Mouse (Mus musculus) left cerebral cortex, postnatal 25 days (tissue): ENCODE measurements around the gene Platr25. TPM values are rescaled to one million over a fixed set of nuclear protein-coding genes. Genes with fewer than 3 reads are reported as not detected.

Experiments
- microRNA-seq, 2 experiments: library from miRNA; unstranded; fragments of <30 nt; microRNA quantifications; one replicate each; pipeline ENCODE4 v1.2.0; 2022
- total RNA-seq, 2 experiments: library from RNA; stranded (reverse); gene quantifications; 2 replicates each; pipeline ENCODE4 v1.2.3; 2021

Gene Platr25
- total RNA-seq, 2 experiments from 2014 or later: 11.5 to 13.9 TPM

Small RNA genes within 50 kb of the gene (microRNA-seq; reads per million reads assigned to microRNA genes)
- gene Gm24020: 0 reads per million in 2 experiments
- gene Gm24588: 0 reads per million in 2 experiments
- 0 reads per million in 2 experiments for gene Mir713

Other genes with a start within 250 kb of the Platr25 start
- gene Zfp935, start 202.2 kb downstream of the Platr25 start, total RNA-seq: 1 to 10 TPM in 1 of 2 experiments, under 1 TPM in 1; 0.78 to 1.1 TPM
- 1 to 10 TPM; 6.1 to 7.0 TPM for gene Zfp934, start 189.5 kb downstream of the Platr25 start, total RNA-seq
- gene 6720489N17Rik, start 136.5 kb downstream of the Platr25 start, total RNA-seq: 1 to 10 TPM; 2.8 to 3.0 TPM
- 1 to 10 TPM; 3.6 to 4.2 TPM for gene Gm5141, start 25.1 kb upstream of the Platr25 start, total RNA-seq
- not detected for gene Fbp2, start 97.7 kb upstream of the Platr25 start, total RNA-seq
- gene Fbp1, start 127.6 kb upstream of the Platr25 start, total RNA-seq: under 1 TPM; 0.23 to 0.44 TPM
- gene 2010111I01Rik, start 204.2 kb upstream of the Platr25 start, total RNA-seq: 100 to 1,000 TPM in 1 of 2 experiments, 10 to 100 TPM in 1; 93.6 to 105 TPM